Mouse (Mus musculus) central nervous system, embryonic 18 days (tissue): ENCODE data around the gene Prss53. TPM values are rescaled to one million over a fixed set of nuclear protein-coding genes. Genes with fewer than 3 reads are reported as not detected.

Experiments
- polyA plus RNA-seq: library from polyadenylated mRNA; depleted of rRNA; stranded (reverse); fragments of >200 nt; gene quantifications from 2 replicates; pipeline ENCODE4 v1.2.3, GENCODE M21; 2012; rRNA removed

Gene Prss53
- polyA plus RNA-seq = 2.9 and 3.0 TPM in 2 replicates

GRCm38 (mm10) chr7:127890798-127891197 lies at the start of gene Prss53:
TSS of gene Prss53 (minus strand) at chr7:127890970.

DNA sequence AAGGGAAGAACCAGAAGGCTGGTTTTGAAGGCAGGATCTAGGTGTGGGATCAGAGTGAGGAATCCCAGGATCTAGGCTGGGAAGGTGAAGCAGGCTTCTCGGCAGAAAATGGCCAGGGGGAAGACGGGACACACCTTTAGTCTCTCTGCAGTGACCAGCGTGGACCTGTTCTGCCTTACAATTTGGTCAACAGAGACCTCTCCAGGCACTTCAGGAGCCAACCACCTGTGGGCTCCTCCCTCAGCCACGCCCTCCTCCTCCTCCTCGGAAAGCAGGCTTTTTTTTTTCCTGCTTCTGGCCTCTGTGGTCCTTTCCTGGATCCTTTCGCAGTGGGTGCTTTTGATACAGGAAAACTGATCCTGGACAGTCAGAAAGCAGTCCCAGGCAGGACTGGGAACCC lies 39.2 kb upstream of the Prss53 start, which contains the start of gene Prss8:
Gene Prss8 (minus strand): TSS at position 182 of the 400 bp plus-strand sequence.

DNA sequence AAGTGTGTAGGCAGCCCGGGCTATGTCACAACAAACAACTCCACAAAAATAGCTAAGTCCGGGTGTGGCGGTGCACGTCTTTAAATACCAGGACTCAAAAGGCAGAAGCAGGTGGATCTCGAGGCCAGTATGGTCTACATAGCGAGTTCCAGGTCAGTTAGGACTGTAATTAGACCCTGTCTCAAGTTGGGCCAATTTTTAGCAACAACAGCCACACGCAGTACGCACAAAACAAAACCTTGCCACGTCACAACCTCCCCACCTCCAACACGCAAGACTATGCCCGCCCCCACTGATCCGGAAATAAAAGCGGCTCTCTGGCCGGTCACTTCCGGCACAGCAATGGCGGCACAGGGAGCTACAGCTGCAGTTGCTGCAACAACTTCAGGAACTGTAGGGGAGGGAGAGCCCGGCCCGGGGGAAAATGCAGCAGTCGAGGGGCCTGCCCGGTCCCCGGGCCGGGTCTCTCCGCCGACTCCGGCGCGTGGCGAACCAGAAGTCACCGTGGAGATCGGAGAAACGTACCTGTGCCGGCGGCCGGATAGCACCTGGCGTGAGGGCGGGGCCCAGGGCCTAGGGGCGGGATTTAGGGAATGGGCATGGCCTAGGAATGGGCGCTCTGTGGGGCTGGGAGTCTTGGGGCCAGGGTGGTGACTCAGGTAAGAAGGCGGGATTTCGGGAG lies 21.6 kb upstream of the Prss53 start, which contains the start of gene Kat8:
Gene Kat8 (plus strand): TSS at position 327 of the 682 bp plus-strand sequence.

DNA sequence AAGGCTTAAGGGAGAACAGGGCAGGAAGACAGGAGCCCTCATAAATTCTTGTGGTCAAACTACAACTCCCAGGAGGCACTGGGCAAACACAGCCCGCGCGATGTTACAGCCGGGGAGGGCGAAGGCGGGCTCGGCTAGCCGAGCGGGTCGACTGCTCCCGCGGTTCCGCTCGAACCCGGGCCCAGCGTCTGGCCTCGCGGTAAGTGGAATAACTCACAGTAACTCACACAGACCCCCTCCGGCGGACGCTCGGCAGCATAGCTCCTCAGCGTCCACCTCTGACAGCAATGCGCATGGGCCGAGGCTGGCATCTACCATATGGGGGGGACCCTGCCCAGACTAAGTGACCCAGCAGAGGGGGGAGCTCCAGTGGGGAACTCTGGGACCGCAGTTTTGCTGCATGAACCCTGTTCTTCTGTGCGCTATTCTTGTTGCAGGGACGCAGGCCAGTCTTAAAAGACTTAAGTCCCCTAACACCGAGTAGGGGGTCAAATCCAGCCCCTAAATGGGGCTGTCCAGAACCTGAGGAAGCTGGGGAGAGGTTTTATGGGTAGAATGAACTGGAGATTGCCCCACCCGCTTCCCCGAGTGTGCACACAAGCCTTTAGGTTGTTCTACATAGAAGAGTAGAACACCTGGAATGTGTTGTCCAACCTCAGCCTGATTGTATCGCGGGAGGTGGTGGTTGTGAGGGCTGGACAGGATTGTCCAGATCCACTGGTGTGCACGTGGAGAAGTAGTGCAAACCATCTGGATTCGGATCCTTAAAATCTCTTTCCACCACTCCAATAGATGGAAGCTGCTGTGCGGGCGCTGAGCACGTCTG lies 13.4 kb upstream of the Prss53 start, which contains the start of gene Bckdk:
Gene Bckdk (plus strand): TSS at position 112 of the 826 bp plus-strand sequence.

GRCm38 (mm10) chr7:127895442-127895841 lies 4.7 kb upstream of the Prss53 start, which contains the start of the genes Gm21974 and Vkorc1:
TSS of gene Gm21974 (minus strand) at chr7:127895454.
TSS of gene Vkorc1 (minus strand) at chr7:127895617.

DNA sequence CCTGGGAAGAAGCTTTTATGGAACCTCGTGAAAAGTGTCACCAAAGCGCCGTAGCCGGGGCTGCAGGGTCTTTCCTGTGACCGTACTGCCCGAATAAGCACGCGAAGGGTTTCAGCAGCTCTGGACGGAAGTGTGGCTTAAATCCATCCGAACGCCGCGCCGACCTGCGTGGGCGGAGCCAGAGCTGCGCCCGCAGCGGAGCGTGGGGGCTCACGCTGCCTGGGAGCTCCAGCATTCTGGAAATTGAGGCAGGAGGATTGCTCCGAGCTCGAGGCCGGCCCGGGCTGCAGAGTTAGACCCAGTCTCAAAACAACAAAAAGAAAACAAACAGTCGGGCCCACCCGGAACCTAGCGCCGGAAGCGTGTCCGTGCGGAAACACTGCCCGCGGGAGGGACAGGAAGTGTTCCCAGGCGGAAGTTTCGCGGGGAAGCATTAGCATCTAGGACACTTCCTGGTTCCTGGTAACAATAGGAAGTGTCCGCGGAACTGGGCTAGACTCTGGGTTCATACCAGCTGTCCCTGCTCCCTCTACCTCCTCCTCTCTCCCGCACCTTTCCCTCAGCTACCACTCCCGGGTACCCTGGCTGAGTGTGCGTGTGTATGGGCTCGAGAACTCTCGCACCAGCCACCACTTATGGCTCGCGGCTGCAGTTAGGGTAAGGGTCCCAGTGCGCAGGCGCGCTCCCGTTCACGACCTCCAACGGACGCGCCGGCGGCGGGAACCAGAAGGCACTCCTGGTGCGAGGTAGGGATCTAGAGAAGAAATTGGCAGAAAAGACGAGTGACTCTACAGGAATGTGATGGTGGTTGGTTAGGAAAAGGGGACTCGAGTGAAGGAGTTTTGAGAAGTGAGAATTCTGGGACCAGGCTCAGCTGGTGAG lies 14.1 kb downstream of the Prss53 start, which contains the start of gene Zfp668:
Gene Zfp668 (minus strand): TSS at position 362 of the 882 bp plus-strand sequence.

GRCm38 (mm10) chr7:127876041-127876466 lies 14.7 kb downstream of the Prss53 start, which contains the start of gene Zfp646:
TSS of gene Zfp646 (plus strand) at chr7:127876221.

Other genes with a start within 250 kb of the Prss53 start
- 55.6 and 57.5 TPM in 2 replicates for gene Bcl7c, start 182.0 kb downstream of the Prss53 start, polyA plus RNA-seq
- gene Ctf1, start 178.2 kb downstream of the Prss53 start, polyA plus RNA-seq = 10.1 and 11.8 TPM in 2 replicates
- gene Ctf2, start 158.8 kb downstream of the Prss53 start, polyA plus RNA-seq = not detected in 2 replicates
- gene Fbxl19, start 146.4 kb downstream of the Prss53 start, polyA plus RNA-seq = 122 and 135 TPM in 2 replicates
- gene Orai3, start 121.2 kb downstream of the Prss53 start, polyA plus RNA-seq = 9.1 and 11.1 TPM in 2 replicates
- 9.1 and 11.1 TPM in 2 replicates for gene Setd1a, start 114.3 kb downstream of the Prss53 start, polyA plus RNA-seq
- 0.20 and 0.35 TPM in 2 replicates for gene Gm49388, start 105.4 kb downstream of the Prss53 start, polyA plus RNA-seq
- gene Hsd3b7, start 90.4 kb downstream of the Prss53 start, polyA plus RNA-seq = 12.5 and 14.7 TPM in 2 replicates
- 43.4 and 52.4 TPM in 2 replicates for gene Stx4a, start 66.7 kb downstream of the Prss53 start, polyA plus RNA-seq
- 104 and 129 TPM in 2 replicates for gene Stx1b, start 66.4 kb downstream of the Prss53 start, polyA plus RNA-seq
- gene Zfp646, start 14.7 kb downstream of the Prss53 start, polyA plus RNA-seq = 16.3 and 17.3 TPM in 2 replicates
- 14.1 and 18.4 TPM in 2 replicates for gene Zfp668, start 14.1 kb downstream of the Prss53 start, polyA plus RNA-seq
- not detected in 2 replicates for gene Gm21974, start 4.5 kb upstream of the Prss53 start, polyA plus RNA-seq
- gene Vkorc1, start 4.6 kb upstream of the Prss53 start, polyA plus RNA-seq = 68.8 and 78.8 TPM in 2 replicates
- gene Bckdk, start 13.1 kb upstream of the Prss53 start, polyA plus RNA-seq = 44.6 and 48.7 TPM in 2 replicates
- 48.7 and 49.7 TPM in 2 replicates for gene Kat8, start 21.5 kb upstream of the Prss53 start, polyA plus RNA-seq
- gene Prss8, start 39.1 kb upstream of the Prss53 start, polyA plus RNA-seq = 0.57 and 1.2 TPM in 2 replicates
- gene Prss36, start 55.8 kb upstream of the Prss53 start, polyA plus RNA-seq = 14.2 and 14.7 TPM in 2 replicates
- 556 and 596 TPM in 2 replicates for gene Fus, start 76.5 kb upstream of the Prss53 start, polyA plus RNA-seq
- 4.5 and 7.3 TPM in 2 replicates for gene Pycard, start 102.9 kb upstream of the Prss53 start, polyA plus RNA-seq
- gene Trim72, start 113.0 kb upstream of the Prss53 start, polyA plus RNA-seq = 0.53 and 3.0 TPM in 2 replicates
- gene Itgam, start 171.7 kb upstream of the Prss53 start, polyA plus RNA-seq = 1.1 and 1.7 TPM in 2 replicates
- not detected in 2 replicates for gene Gm49368, start 171.7 kb upstream of the Prss53 start, polyA plus RNA-seq
- 0.09 and 0.10 TPM in 2 replicates for gene Itgax, start 238.6 kb upstream of the Prss53 start, polyA plus RNA-seq